8 mouse cellular contexts compared by ENCODE assay signal in the genomic region with DNA sequence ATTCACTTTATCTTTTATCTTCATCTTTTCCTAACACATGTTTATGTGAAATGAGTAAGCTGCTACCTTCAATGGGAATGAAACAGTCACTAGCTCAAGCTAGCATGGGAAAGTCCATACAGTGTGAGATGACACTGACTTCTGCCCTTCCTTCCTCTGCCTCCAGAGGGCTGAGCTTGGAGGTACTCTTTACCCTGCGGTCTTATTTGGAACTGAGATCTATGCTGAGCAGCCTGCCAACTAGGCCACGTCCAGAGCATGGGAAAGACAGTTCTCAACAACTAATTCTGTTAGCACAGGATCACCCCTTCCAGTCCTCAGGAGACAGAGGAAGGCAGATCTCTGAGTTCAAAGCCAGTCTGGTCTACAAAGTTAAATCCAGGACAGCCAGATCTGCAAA. TPM values are rescaled to one million over a fixed set of nuclear protein-coding genes. Genes with fewer than 3 reads are reported as not detected.
DNase-seq lines count a peak whose midpoint lies in the region; ATAC-seq and TF ChIP-seq lines count a peak whose summit lies in the region.

No protein-coding gene starts in this region.

- H3K9ac ChIP-seq in forebrain, postnatal 0 days, result no peak overlapping the region
- no peak overlapping the region for H3K9ac ChIP-seq in forebrain, embryonic 13.5 days
- no peak overlapping the region for H3K9ac ChIP-seq in forebrain, embryonic 12.5 days

- 38% methylated on average over 2 of the region's 2 CpGs for WGBS in forebrain, postnatal 0 days
- 50% methylated on average over 2 of the region's 2 CpGs for WGBS in forebrain, embryonic 13.5 days
- WGBS in forebrain, embryonic 12.5 days, result 38% methylated on average over 2 of the region's 2 CpGs

- H3K4me1 ChIP-seq in forebrain, postnatal 0 days (ENCODE audit: insufficient read depth), result no peaks in the 10 kb centered on the region
- H3K4me1 ChIP-seq in forebrain, embryonic 13.5 days, result no peaks in the 10 kb centered on the region
- H3K4me1 ChIP-seq in forebrain, embryonic 12.5 days, result peaks cover 9% of the 10 kb centered on the region; the same call in 1 of the 2 replicates

- TF ChIP-seq CTCF in forebrain, postnatal 0 days (IDR thresholded peaks at IDR 0.05; ENCODE audit: low read depth), result peak; percentile 21; the same call in 1 of the 2 replicates

- ATAC-seq in forebrain, postnatal 0 days, result no peak
- no peak for ATAC-seq in forebrain, embryonic 13.5 days
- ATAC-seq in forebrain, embryonic 12.5 days (ENCODE audit: low FRiP score), result no peak

- no peaks in the 10 kb centered on the region for H3K9me3 ChIP-seq in forebrain, postnatal 0 days (ENCODE audit: low read length)
- no peaks in the 10 kb centered on the region for H3K9me3 ChIP-seq in forebrain, embryonic 13.5 days (replicated peaks)
- no peaks in the 10 kb centered on the region for H3K9me3 ChIP-seq in forebrain, embryonic 12.5 days

- H3K4me3 ChIP-seq in forebrain, postnatal 0 days (ENCODE audit: low read depth, low read length), result no peak overlapping the region
- no peak overlapping the region for H3K4me3 ChIP-seq in forebrain, embryonic 13.5 days
- H3K4me3 ChIP-seq in forebrain, embryonic 12.5 days (replicated peaks), result no peak overlapping the region

- H3K27me3 ChIP-seq in forebrain, postnatal 0 days (ENCODE audit: insufficient read depth, low read length), result no peaks in the 10 kb centered on the region
- H3K27me3 ChIP-seq in forebrain, embryonic 13.5 days, result no peaks in the 10 kb centered on the region
- no peaks in the 10 kb centered on the region for H3K27me3 ChIP-seq in forebrain, embryonic 12.5 days

- no peak for DNase-seq in forebrain, postnatal 0 days
- peak; percentile 69 for DNase-seq in CD4-positive, CD25-positive, alpha-beta regulatory T cell, adult 2 months (ENCODE audit: low read depth, low spot score)
- DNase-seq in cerebellum, adult 8-10 months, result peak; percentile 2
- peak; percentile 41 to 47 for DNase-seq in kidney, postnatal 25 days
- peak; percentile 8 for DNase-seq in retina, postnatal 1 day
- no peak for DNase-seq in ovary, postnatal 14 days (ENCODE audit: low spot score)

- H3K36me3 ChIP-seq in forebrain, postnatal 0 days (ENCODE audit: insufficient read depth), result no peaks in the 10 kb centered on the region
- no peaks in the 10 kb centered on the region for H3K36me3 ChIP-seq in forebrain, embryonic 13.5 days (ENCODE audit: poor library complexity, severe bottlenecking)
- no peaks in the 10 kb centered on the region for H3K36me3 ChIP-seq in forebrain, embryonic 12.5 days (replicated peaks)

- H3K27ac ChIP-seq in forebrain, postnatal 0 days (ENCODE audit: low read depth, low read length), result no peak overlapping the region
- H3K27ac ChIP-seq in forebrain, embryonic 13.5 days, result no peak overlapping the region
- H3K27ac ChIP-seq in forebrain, embryonic 12.5 days, result no peak overlapping the region

- H3K4me2 ChIP-seq in forebrain, postnatal 0 days (ENCODE audit: low read depth), result no peak overlapping the region
- H3K4me2 ChIP-seq in forebrain, embryonic 13.5 days, result no peak overlapping the region
- no peak overlapping the region for H3K4me2 ChIP-seq in forebrain, embryonic 12.5 days

RNA-seq across cellular contexts. Expression of gene Tmem131l, which starts 51.0 kb away (rescaled TPM):
- total RNA-seq in forebrain, postnatal 0 days (2014; rRNA removed), result 59.3 and 65.0 TPM in 2 replicates
- 32.3 and 37.5 TPM in 2 replicates for polyA plus RNA-seq in forebrain, postnatal 0 days (2015; fragmentation: Nextera tagmentation; extraction: Ambion mirVana)
- 125 and 139 TPM in 2 replicates for polyA plus RNA-seq in forebrain, embryonic 13.5 days (2015; fragmentation: Nextera tagmentation; extraction: Ambion mirVana)
- polyA plus RNA-seq in forebrain, embryonic 12.5 days (2016; fragmentation: Nextera tagmentation; extraction: Ambion mirVana), result 116 and 130 TPM in 2 replicates

Comparison
In these comparisons a context has a peak if more than half of its experiments do, and no peak if none do; other contexts are left out.
1. DNase-seq: peak in CD4-positive, CD25-positive, alpha-beta regulatory T cell, adult 2 months (single experiment), cerebellum, adult 8-10 months (single experiment), kidney, postnatal 25 days (2 of 2) and retina, postnatal 1 day (single experiment); none in forebrain, postnatal 0 days (single experiment) and ovary, postnatal 14 days (single experiment).